Mouse (Mus musculus): ENCODE measurements around the gene Ptrh2.

GRCm38 (mm10) chr11:86717306-86718065, 33.7 kb downstream of the Ptrh2 start:
- TF ChIP-seq GATA1 (IDR thresholded peaks at IDR 0.05; ENCODE audit: low read length) (no peak), TAL1 (IDR thresholded peaks at IDR 0.05; ENCODE audit: low read length) (no peak)

Measured in erythroblast, embryonic 14.5 days (primary cell).